Mouse (Mus musculus): ENCODE results near the gene Parp9. TPM values are rescaled to one million over a fixed set of nuclear protein-coding genes. Genes with fewer than 3 reads are reported as not detected.

Parp9 gene
- polyA plus RNA-seq, 1 experiment from 2014 or later, result 13.0 TPM

GRCm38 (mm10) chr16:35922301-35922895 is 15.9 kb upstream of the Parp9 start:
- Histone ChIP-seq H3K27me3 (replicated peaks; ENCODE audit: control insufficient read depth, insufficient read depth, low read length) (no peaks in the 10 kb centered on the region), H3K9me3 (ENCODE audit: control insufficient read depth, low read length) (no peaks in the 10 kb centered on the region), H3K4me1 (ENCODE audit: control insufficient read depth, insufficient read depth, low read length) (no peaks in the 10 kb centered on the region), H3K4me3 (ENCODE audit: low read length) (no peak overlapping the region), H3K36me3 (ENCODE audit: control insufficient read depth, insufficient read depth, low read length) (no peaks in the 10 kb centered on the region; the same call in 1 of the 2 replicates), H3K9ac (ENCODE audit: low read depth, low read length) (no peak overlapping the region), H3K4me2 (ENCODE audit: low read depth, low read length) (no peak overlapping the region), H3K27ac (ENCODE audit: low read length) (no peak overlapping the region)
- ATAC-seq, result no peak
- 75% methylated on average over 3 of the region's 3 CpGs for WGBS

GRCm38 (mm10) chr16:35923546-35924198 is 14.6 kb upstream of the Parp9 start:
- no peaks in the 10 kb centered on the region for H3K27me3 ChIP-seq (replicated peaks; ENCODE audit: control insufficient read depth, insufficient read depth, low read length)
- no peak for ATAC-seq
- 68% methylated on average over 7 of the region's 7 CpGs for WGBS
- H3K36me3 ChIP-seq (ENCODE audit: control insufficient read depth, insufficient read depth, low read length), result no peaks in the 10 kb centered on the region; the same call in 1 of the 2 replicates
- H3K4me2 ChIP-seq (ENCODE audit: low read depth, low read length), result no peak overlapping the region
- no peak overlapping the region for H3K4me3 ChIP-seq (ENCODE audit: low read length)
- no peaks in the 10 kb centered on the region for H3K9me3 ChIP-seq (ENCODE audit: control insufficient read depth, low read length)
- no peak overlapping the region for H3K27ac ChIP-seq (ENCODE audit: low read length)
- no peak overlapping the region for H3K9ac ChIP-seq (ENCODE audit: low read depth, low read length)
- H3K4me1 ChIP-seq (ENCODE audit: control insufficient read depth, insufficient read depth, low read length), result no peaks in the 10 kb centered on the region

- no peak for ATAC-seq
- no peak overlapping the region for H3K4me2 ChIP-seq (ENCODE audit: low read depth, low read length)
- no peak overlapping the region for H3K4me3 ChIP-seq (ENCODE audit: low read length)
- H3K27ac ChIP-seq (ENCODE audit: low read length), result no peak overlapping the region
- H3K9me3 ChIP-seq (ENCODE audit: control insufficient read depth, low read length), result no peaks in the 10 kb centered on the region
- H3K9ac ChIP-seq (ENCODE audit: low read depth, low read length), result no peak overlapping the region
- H3K27me3 ChIP-seq (replicated peaks; ENCODE audit: control insufficient read depth, insufficient read depth, low read length), result no peaks in the 10 kb centered on the region
- WGBS, result 79% methylated on average over 5 of the region's 5 CpGs
- no peaks in the 10 kb centered on the region for H3K4me1 ChIP-seq (ENCODE audit: control insufficient read depth, insufficient read depth, low read length)
- H3K36me3 ChIP-seq (ENCODE audit: control insufficient read depth, insufficient read depth, low read length), result no peaks in the 10 kb centered on the region; the same call in 1 of the 2 replicates
These were observed 13.9 kb upstream of the Parp9 start for GRCm38 (mm10) chr16:35924341-35924740.

GRCm38 (mm10) chr16:35932179-35933055 is 5.9 kb upstream of the Parp9 start:
- Histone ChIP-seq H3K4me3 (ENCODE audit: low read length) (no peak overlapping the region), H3K27ac (ENCODE audit: low read length) (no peak overlapping the region), H3K27me3 (replicated peaks; ENCODE audit: control insufficient read depth, insufficient read depth, low read length) (no peaks in the 10 kb centered on the region), H3K4me1 (ENCODE audit: control insufficient read depth, insufficient read depth, low read length) (no peaks in the 10 kb centered on the region; the same call in 1 of the 2 replicates), H3K4me2 (ENCODE audit: low read depth, low read length) (no peak overlapping the region), H3K9me3 (ENCODE audit: control insufficient read depth, low read length) (no peaks in the 10 kb centered on the region), H3K9ac (ENCODE audit: low read depth, low read length) (no peak overlapping the region), H3K36me3 (ENCODE audit: control insufficient read depth, insufficient read depth, low read length) (no peaks in the 10 kb centered on the region)
- no peak for ATAC-seq
- WGBS, result 86% methylated on average over 19 of the region's 19 CpGs

- WGBS, result 78% methylated on average over 10 of the region's 10 CpGs
- H3K27ac ChIP-seq (ENCODE audit: low read length), result no peak overlapping the region
- H3K36me3 ChIP-seq (ENCODE audit: control insufficient read depth, insufficient read depth, low read length), result no peaks in the 10 kb centered on the region
- no peak overlapping the region for H3K9ac ChIP-seq (ENCODE audit: low read depth, low read length)
- H3K27me3 ChIP-seq (replicated peaks; ENCODE audit: control insufficient read depth, insufficient read depth, low read length), result no peaks in the 10 kb centered on the region
- no peaks in the 10 kb centered on the region for H3K9me3 ChIP-seq (ENCODE audit: control insufficient read depth, low read length)
- no peak overlapping the region for H3K4me2 ChIP-seq (ENCODE audit: low read depth, low read length)
- ATAC-seq, result no peak
- H3K4me3 ChIP-seq (ENCODE audit: low read length), result no peak overlapping the region
- no peaks in the 10 kb centered on the region; the same call in 1 of the 2 replicates for H3K4me1 ChIP-seq (ENCODE audit: control insufficient read depth, insufficient read depth, low read length)
These were observed 5.1 kb upstream of the Parp9 start for GRCm38 (mm10) chr16:35933181-35933580.

GRCm38 (mm10) chr16:35939261-35939660 is 991 bp downstream of the Parp9 start:
- Histone ChIP-seq H3K4me1 (ENCODE audit: control insufficient read depth, insufficient read depth, low read length) (no peaks in the 10 kb centered on the region; the same call in 1 of the 2 replicates), H3K27me3 (replicated peaks; ENCODE audit: control insufficient read depth, insufficient read depth, low read length) (no peaks in the 10 kb centered on the region), H3K4me2 (ENCODE audit: low read depth, low read length) (peak overlapping the region; percentile 77), H3K4me3 (ENCODE audit: low read length) (peak overlapping the region; percentile 76), H3K9ac (ENCODE audit: low read depth, low read length) (peak overlapping the region; percentile 85), H3K9me3 (ENCODE audit: control insufficient read depth, low read length) (no peaks in the 10 kb centered on the region), H3K27ac (ENCODE audit: low read length) (peak overlapping the region; percentile 74), H3K36me3 (ENCODE audit: control insufficient read depth, insufficient read depth, low read length) (no peaks in the 10 kb centered on the region)
- 6% methylated on average over 6 of the region's 6 CpGs for WGBS
- ATAC-seq, result peak; percentile 62

- H3K36me3 ChIP-seq (ENCODE audit: control insufficient read depth, insufficient read depth, low read length), result no peaks in the 10 kb centered on the region
- no peaks in the 10 kb centered on the region; the same call in 1 of the 2 replicates for H3K4me1 ChIP-seq (ENCODE audit: control insufficient read depth, insufficient read depth, low read length)
- H3K4me2 ChIP-seq (ENCODE audit: low read depth, low read length), result peak overlapping the region; percentile 77
- 0 out of 2 replicates have a peak overlapping the region, but pooled peaks have one; percentile 85 for H3K9ac ChIP-seq (ENCODE audit: low read depth, low read length)
- peak overlapping the region; percentile 76 for H3K4me3 ChIP-seq (ENCODE audit: low read length)
- no peaks in the 10 kb centered on the region for H3K27me3 ChIP-seq (replicated peaks; ENCODE audit: control insufficient read depth, insufficient read depth, low read length)
- peak; percentile 78 for ATAC-seq
- 13% methylated on average over 9 of the region's 9 CpGs for WGBS
- H3K27ac ChIP-seq (ENCODE audit: low read length), result peak overlapping the region; percentile 74
- H3K9me3 ChIP-seq (ENCODE audit: control insufficient read depth, low read length), result no peaks in the 10 kb centered on the region
These were observed 1.4 kb downstream of the Parp9 start for GRCm38 (mm10) chr16:35939690-35940089.

GRCm38 (mm10) chr16:35941382-35941781 is 3.1 kb downstream of the Parp9 start:
- H3K4me3 ChIP-seq (ENCODE audit: low read length), result no peak overlapping the region
- no peaks in the 10 kb centered on the region; the same call in 1 of the 2 replicates for H3K4me1 ChIP-seq (ENCODE audit: control insufficient read depth, insufficient read depth, low read length)
- H3K9ac ChIP-seq (ENCODE audit: low read depth, low read length), result no peak overlapping the region
- no peaks in the 10 kb centered on the region for H3K27me3 ChIP-seq (replicated peaks; ENCODE audit: control insufficient read depth, insufficient read depth, low read length)
- H3K36me3 ChIP-seq (ENCODE audit: control insufficient read depth, insufficient read depth, low read length), result no peaks in the 10 kb centered on the region
- ATAC-seq, result no peak
- WGBS, result 84% methylated on average over 7 of the region's 7 CpGs
- H3K4me2 ChIP-seq (ENCODE audit: low read depth, low read length), result no peak overlapping the region
- no peaks in the 10 kb centered on the region for H3K9me3 ChIP-seq (ENCODE audit: control insufficient read depth, low read length)
- H3K27ac ChIP-seq (ENCODE audit: low read length), result no peak overlapping the region

GRCm38 (mm10) chr16:35949264-35949663 is 11.0 kb downstream of the Parp9 start:
- peak; percentile 73 for ATAC-seq
- Histone ChIP-seq H3K27ac (ENCODE audit: low read length) (no peak overlapping the region), H3K9ac (ENCODE audit: low read depth, low read length) (no peak overlapping the region), H3K27me3 (replicated peaks; ENCODE audit: control insufficient read depth, insufficient read depth, low read length) (no peaks in the 10 kb centered on the region), H3K36me3 (ENCODE audit: control insufficient read depth, insufficient read depth, low read length) (peaks cover 3% of the 10 kb centered on the region; the same call in 1 of the 2 replicates), H3K4me3 (ENCODE audit: low read length) (no peak overlapping the region), H3K4me1 (ENCODE audit: control insufficient read depth, insufficient read depth, low read length) (no peaks in the 10 kb centered on the region), H3K4me2 (ENCODE audit: low read depth, low read length) (no peak overlapping the region), H3K9me3 (ENCODE audit: control insufficient read depth, low read length) (no peaks in the 10 kb centered on the region)
- WGBS, result 73% methylated on average over 5 of the region's 5 CpGs

Data from intestine, embryonic 16.5 days (tissue).